Mouse (Mus musculus) kidney, postnatal 14 days (tissue): ENCODE data around the gene Dtx3l.
"Not testable (repeated sequence)": the region's sequence is repeated elsewhere in the genome, so short reads cannot be mapped to it uniquely, and the experiment has no call there.

Experiments used
- DNase-seq: peaks from one replicate; pipeline ENCODE4 v3.0.0; 2022; ENCODE audit warnings: mixed read lengths

Gene Dtx3l

DNA sequence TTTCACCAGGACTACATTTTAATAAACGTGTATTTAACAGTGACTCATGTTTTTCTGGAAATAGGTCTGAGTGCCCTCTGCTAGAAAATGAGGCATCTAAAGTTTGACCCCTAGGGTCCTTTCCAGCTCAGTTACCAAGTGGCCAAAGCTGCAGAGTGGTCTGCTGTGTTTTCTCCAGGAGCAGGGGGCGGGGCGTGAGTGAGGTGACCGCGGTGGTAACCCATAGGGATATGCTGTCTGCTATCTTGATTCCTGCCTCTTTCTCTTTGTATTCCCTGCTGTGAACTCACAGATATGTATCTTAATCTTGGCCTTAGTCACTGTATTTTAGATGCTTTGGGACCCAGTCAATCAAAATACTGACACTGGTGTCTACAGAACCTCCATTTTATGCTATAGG is 14.6 kb downstream of the Dtx3l start:
- DNase-seq: no peak

DNA sequence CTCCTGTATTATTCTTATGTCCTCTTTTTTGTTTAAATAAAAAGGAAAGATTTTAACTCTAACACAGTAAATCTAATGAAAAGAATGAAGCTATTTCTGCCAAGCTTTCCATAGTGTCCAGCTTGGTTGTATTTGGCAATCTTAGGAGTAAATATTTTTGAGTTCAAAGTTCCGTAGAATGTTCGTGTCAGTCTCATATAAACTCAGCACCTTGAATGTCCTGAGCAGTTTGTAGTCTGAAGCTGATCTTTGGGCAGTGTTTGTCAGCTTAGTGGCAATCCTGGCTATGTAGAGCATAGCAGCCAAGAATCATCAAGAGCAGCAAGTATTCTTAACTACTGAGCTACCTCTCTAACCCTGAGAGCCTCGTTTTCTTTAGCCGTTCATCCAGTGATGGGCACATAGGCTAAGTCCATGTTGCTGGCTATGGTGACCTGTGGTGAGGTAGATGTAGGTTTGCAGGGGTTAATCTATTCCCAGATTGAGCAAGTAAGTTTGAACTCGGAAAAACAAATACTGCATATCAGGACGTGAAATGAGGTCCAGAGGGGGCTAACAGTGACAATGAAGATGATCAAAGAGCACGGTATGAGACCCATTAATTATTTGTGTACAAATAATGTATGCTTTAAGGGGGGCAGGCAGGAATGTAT is 15.3 kb downstream of the Dtx3l start:
- no peak for DNase-seq

DNA sequence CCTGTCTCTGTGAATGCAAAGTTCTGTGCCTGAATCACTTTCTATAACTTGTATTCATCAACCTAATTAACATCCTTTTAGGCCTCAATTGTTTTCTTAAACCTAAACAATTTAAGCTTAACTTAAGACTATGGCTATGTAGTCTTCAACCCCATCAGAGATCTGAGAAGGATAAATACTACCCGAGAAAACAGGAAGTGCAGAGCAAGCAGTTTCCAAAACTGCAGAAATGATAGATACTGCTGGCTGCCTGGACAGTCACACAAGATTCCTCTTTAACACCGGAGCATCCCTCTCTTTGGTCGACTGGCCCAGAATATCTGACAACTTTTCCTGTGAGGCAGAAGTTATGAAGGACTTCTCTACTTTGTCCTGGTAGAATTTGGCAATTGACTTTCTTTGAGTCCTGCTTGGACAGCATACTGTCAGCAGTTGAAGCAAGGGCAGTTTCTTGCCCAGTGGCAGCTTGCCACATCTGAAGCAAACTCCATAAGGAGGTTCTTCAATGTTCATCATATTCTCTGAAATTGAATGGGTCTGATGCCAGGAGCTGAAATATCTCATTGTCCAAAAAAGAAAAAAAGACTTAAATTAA is 16.6 kb downstream of the Dtx3l start:
- no peak for DNase-seq

DNA sequence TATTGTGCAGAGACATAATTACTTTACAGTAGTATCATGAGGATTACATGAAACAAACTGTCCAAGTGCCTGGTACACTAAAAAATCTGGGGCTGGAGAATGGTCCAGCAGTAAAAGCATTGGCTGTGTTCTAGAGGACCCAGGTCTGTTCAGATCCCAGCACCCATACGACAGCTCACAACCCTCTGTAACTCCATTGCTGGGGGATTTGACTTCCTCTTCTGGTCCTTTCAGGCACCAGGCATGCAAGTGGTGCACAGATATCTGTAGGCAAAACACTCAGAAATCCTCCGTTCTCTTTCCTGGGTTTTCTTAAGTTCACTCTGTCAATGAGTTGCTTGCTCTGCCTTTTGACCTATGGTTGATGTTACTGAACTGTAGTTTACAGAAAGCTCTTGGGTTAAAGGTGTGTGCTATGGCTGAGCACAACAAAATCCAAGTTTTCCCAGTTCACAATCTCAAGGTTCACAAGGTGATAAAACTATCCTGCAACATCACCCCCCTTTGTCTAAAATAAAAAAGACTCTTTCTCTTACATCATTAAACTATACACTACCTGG is 17.2 kb downstream of the Dtx3l start:
- peak; percentile 26 for DNase-seq

DNA sequence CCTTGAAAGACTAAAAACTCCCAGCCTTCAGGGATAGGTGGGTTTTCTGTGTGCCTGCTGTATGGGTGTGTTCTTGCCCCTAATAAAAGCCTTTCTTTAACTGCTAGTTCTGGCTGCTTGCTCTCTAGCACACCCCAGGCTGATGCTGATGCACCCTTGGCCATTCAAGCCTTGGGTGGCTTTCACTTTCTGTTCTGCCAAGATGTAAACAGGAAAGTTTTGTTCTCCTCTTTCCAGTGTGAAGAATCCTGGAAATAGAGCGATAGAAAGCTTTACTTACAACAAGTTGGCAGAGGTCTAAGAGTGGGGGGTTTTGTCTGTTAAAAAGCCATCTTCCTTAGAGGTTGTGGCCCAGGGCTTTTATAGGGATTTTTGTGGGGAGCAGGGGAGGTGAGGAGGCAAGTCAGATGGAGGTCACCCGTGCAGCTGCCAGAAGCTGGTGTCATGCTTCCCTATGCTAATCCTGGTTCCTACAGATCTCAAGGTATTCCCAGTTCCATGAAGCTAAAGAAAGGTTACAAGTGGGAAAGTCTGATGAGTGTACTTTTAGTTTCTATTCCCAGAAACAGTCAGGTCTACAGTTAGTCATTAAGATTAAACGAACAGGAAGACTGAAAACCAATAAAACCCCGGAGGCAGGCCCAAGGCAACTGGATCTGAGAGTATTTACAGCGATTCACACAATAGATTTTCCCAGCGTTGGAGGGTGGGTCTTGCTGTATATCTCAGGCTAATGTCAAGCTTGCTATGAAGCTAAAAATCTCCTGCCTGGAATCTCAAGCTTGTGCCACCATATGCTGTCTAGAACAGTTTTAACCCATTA is 20.0 kb downstream of the Dtx3l start:
- DNase-seq: no peak

DNA sequence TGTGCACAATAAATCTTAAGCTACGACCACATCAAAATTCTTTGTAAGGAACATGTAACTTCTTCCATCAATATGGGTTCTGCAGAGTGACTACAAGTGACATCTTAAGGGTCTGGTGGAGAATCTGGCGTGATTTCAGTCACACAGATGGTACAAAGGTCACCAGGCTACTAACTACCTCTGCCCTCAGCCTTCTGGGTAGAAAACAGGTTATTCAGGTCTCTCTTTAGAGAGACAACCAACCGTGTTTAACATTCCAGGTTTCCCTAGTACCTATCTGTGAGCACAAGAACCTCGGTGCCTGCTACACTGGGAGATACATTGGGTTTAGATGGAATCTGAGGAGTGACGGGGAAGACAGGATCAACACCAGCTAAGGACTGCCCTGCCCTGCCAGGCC is 24.6 kb downstream of the Dtx3l start:
- DNase-seq: no peak

DNA sequence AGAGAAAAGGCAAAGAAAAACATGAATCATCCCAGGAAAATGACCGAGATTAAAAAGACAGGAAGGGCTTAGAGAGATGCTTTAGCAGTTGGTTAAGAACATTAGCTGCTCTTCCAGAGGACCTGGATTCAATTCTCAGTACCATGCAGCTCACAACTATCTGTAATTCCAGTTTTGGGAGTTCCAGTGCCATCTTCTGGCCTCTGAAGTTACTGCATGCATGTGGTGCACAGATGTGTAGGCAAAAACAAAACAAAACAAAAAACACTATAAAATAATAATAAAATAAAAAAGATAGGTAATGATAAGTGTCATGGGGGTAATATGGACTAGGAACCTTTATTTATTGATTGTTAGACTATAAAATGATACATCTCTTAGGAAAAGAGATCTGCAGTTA is 25.4 kb downstream of the Dtx3l start:
- no peak for DNase-seq

DNA sequence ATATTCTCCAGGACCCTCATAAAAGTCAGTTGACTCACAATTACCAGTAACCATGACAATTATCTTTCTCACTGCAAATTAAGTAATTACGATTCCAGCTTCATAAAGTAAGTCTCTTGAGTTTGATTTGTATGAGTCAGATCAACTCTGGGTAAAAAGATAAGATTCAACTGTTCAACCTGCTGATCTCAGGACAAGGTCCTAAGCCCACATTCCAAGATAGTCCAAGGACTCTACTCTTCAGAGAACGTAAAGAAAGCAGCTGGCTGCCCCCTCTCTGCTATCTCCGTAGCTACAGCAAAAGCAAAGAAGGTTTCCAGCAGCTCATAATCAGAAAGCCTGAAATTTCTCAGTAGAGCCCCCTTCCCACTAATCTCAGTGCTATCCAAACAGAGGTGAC is 27.5 kb downstream of the Dtx3l start:
- DNase-seq: no peak

DNA sequence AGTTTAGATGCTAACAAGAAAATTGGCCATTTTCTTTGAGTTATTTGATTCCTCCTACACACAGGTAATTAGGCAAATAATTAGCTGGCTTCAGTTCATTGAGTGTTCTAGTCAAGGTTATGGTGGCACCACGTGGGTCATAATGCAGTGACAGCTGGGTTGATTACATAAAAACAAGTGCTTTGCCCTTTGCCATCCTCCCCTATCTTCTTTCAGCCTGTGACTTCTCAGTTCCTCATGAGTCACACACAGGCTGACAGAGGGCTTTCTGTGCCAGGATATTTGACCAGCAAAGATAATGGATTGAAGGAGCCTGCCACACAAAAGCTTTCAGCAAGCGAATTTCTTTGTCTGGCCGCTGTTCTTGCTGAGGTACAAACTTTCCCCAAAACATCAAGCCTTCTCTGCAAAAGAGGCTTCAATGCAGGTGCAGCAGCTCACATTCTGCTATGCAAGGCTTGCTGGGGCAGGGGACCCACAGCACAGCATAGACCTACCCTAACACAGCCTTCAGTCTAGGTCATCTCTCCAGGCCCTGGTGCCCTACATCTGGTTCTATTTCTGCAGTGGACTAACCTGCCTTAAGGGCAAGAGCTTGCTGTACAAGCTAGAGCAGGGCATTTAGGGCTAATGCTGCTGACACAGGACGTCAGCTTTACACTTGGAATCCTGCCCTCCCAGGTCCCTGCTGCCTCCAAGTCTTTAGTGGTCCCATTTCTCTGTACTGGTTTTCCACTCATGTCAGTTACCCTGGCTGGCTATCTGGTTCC is 31.3 kb downstream of the Dtx3l start:
- DNase-seq: peak; percentile 36

DNA sequence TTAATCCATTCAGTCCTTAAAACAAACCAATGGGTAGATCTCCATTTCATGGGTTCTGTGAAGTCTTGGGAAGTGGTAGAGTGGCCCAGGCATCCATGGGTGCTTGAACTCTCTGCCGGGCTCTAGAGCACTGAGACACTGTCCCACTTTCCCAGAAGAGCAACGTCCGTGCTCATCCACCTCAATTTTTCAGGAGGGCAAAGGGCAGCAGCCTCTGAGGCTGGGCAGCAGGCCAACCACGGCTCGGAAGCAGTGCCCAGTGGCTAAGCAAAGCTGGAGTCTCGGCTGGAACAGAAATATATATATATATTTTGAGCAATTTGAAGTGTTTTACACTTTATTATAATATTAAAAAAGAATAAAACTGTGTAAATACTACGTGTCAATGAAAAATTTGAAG is 32.1 kb downstream of the Dtx3l start:
- DNase-seq: peak; percentile 71

DNA sequence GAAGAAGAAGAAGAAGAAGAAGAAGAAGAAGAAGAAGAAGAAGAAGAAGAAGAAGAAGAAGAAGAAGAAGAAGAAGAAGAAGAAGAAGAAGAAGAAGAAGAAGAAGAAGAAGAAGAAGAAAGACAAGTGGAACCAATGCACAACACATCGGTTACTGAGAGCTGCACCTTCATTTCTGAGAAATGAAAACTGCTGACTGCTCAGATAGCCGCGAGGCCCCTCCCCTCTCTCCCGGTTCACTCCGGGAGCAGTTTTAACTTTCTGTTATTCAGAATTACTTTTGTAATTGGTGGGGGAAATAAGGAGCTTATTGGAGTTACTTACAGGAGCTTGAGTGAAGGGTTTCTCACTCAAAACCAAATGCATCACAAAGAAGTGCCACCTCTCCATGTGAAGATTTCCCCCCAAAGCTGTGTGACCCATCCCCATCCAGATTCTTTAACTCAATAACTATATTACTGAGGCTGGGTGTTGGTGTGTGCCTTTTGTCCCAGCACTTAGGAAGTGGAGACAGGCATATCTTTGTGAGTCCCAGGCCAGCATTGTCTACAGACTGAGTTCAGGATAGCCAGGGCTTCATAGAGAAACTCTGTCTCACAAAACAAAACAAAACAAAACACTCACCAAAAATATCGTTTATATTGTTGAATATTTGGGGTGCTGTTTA is 33.0 kb downstream of the Dtx3l start:
- DNase-seq: no peak

DNA sequence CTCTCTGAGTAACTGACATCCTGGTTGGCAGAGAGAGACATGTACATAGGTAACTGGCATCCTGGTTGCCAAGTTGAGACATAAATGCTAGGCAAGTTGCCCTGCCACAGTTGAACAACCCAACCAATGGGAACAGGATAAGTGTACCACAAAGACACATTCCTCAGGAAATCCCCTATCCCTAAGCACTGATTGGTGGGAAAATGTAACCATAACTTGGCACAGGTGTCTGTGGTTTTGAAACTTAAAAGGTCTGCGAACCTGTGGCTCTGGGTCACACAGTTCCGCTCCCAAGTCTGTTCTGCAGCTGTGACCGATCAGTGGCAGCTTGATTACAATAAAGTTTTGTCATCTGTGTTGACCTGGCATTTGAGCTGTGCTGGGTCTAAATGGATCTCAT is 33.6 kb downstream of the Dtx3l start:
- DNase-seq: no peak

DNA sequence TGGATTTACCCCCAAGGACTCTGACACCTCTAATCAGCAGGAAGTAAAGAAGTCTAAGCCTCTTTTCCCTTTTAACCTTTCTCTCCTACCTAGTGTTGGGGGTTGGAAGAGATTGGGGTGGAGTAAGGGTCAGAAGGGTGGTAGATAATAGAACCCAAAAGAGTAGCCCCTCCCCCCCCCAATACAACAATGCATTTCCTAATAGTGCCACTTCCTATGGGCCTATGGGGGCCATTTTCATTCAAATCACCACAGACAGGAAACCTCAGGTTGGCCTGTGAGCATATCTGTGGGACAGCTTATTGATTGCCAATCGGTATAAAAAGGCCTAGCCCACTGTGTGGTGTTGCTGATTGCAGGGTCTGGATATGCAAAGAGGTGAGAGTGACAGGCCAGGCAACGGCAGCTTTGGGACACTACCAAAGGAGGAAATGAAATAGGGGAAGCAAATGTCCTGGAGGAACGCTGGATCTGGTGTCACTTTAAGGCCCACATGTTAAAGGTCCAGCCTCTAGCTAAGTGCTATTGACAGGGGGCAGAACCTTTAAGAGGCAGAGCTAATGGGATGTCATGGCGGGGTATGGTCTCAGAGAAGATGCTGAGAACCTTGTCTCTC is 34.7 kb downstream of the Dtx3l start:
- DNase-seq: no peak

DNA sequence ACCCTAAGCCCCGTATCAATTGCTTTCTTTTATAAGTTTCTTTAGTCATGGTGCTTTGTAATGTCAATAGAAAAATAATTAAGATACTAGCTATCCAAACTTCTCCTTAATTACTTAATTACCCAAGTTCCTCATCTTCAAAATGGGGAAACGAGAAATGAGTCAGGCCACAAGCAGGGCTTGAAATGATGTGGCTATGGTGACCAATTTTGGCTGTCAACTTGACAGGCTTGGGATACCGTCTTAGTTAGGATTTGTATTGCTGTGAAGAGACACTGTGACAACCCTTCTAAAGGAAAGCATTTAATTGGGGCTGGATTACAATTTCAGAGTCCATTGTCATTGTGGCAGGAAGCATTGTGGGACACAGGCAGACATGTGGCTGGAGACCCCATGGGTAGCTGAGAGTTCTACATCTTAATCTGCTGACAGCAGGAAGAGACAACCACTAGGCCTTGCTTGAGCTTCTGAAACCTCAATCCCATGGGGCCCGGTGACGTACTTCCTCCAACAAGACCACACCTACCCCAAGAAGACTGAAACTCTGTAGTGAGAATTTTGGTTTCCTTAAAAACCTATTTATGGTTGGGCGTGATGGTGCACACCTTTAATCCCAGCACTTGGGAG is 35.8 kb downstream of the Dtx3l start:
- DNase-seq: no peak

DNA sequence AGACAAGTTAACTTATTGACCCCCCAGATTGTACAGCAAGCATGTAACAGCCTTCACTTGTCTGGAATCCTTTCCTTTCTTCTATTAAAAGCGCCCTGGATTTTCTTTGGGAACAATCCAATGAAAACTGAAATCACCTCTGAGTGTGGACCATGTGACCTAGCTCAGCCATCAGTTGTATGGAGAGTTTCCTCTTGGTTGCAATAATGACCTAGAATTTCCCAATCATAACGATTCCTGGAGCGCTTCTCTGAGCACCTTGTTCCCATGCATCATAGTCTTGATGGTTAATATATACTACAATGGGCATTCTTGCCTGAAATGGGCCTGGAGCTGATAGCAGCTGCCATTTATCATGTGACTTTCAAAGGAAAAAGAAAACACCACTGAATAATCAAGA is 38.4 kb downstream of the Dtx3l start:
- DNase-seq: no peak

DNA sequence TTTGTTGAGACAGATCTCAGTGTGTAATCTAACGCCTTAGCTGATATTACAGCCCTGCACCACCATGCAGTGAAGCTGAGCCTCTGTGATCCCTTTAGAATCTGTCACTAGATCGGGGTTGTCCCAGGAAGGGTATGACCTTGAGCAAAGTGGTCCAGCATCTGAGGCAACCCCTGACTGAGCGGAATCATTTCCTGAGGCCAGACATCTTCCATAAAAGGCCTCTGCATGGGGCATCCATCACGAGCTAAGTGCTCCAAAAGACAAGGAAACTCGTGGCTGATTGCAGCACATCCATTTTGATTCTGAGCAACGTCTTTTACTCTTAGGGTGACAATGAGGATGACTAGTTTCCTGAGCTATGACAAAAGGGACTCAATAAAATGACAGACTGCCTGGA is 44.0 kb downstream of the Dtx3l start:
- DNase-seq: no peak

DNA sequence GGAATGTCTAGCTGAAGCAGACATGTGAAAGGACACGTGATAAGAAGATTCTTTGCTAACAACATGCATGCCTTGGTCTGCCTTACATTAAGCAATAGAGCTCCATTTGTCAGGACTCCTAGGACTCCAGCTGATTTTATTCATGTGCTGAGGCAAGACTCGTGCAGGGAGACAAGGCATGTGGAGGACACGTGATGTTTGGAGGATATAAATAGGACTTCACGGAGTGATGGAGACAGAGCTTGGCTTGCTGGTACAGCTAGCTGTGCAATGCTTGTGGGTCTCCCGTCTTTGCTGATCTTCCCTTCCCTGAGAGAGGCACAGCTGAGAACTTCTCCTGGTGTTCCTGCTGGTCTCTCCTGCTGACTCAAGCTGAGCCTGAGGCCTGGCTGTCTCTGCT is 47.3 kb downstream of the Dtx3l start:
- not testable (repeated sequence) for DNase-seq

DNA sequence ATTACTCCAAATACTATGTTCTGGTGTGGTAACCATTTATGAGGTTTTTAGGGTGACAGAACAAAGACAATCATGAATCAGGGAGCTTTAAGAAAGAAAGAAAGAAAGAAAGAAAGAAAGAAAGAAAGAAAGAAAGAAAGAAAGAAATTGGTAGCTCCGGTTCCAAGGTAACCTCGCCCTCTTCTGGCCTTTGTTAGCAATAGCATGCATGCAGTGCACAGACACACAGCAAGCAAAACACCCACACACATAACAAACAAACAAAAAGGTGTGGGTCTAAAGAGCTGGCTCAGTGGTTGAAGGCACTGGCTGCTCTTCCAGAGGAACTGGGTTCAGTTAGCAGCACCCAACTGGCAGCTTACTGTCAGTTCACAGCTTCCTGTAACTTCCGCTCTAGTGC is 48.3 kb downstream of the Dtx3l start:
- no peak for DNase-seq

DNA sequence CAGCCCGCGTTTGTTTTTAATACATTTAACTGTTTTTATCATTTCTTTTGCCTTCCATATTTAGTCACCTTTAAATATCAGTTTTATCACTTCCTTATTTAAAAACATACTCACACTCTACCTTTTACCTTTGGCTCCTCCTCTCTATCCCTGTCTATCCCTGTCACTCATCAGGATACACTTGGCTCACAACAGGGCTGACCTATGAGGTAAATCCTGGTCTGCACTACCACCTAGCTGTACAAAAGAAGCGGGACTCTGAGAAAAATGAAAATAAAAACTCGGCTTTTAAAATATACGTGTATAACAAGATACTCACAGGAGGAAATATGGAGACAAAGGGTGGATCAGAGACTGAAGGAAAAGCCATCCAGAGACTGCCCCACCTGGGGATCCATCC is 50.0 kb downstream of the Dtx3l start:
- DNase-seq: no peak

DNA sequence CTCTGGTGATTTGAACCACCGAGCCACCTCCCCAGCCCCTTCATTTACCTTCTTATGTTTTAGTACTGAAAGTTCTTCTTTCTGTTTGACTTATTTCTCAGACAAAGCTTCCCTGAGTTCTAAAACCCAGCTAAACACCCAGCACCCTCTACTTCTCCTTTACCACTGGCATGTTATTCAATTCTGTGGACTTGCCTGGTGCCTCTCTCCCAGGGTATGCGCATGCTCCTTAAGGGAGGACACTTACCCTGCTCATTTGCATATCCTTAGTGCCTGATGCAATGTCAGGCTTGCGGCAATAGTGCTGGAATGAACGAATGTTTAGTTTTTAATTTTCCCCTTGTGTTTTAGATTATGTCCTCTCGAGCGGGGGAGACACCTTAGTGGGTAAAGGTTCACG is 50.8 kb downstream of the Dtx3l start:
- no peak for DNase-seq
